Mouse (Mus musculus) layer of hippocampus, postnatal 14 days (tissue): ENCODE measurements around the gene Lrrc36. TPM values are rescaled to one million over a fixed set of nuclear protein-coding genes. Genes with fewer than 3 reads are reported as not detected.

Experiments used
- DNase-seq, 2 experiments: peaks; one replicate each; pipeline ENCODE4 v3.0.0; 2021 to 2022; ENCODE audit warnings: low spot score in 2 of 2, mixed read lengths in 1 of 2
- long read RNA-seq, 2 experiments: library from polyadenylated mRNA; stranded (forward); transcript quantifications; one replicate each; pipeline ENCODE4 v2.0.0; 2021
- total RNA-seq, 2 experiments: library from RNA; stranded (reverse); gene quantifications; 2 replicates each; pipeline ENCODE4 v1.2.3; 2021

The Lrrc36 gene
- under 1 TPM; 0.60 to 0.78 TPM for total RNA-seq
- long read RNA-seq, experiment 1: 0 reads
- long read RNA-seq, experiment 2, partial matches to known transcripts: 0 of 2 reads
- long read RNA-seq, experiment 2, other reads (novel, unspliced or antisense): 2 of 2 reads

DNA sequence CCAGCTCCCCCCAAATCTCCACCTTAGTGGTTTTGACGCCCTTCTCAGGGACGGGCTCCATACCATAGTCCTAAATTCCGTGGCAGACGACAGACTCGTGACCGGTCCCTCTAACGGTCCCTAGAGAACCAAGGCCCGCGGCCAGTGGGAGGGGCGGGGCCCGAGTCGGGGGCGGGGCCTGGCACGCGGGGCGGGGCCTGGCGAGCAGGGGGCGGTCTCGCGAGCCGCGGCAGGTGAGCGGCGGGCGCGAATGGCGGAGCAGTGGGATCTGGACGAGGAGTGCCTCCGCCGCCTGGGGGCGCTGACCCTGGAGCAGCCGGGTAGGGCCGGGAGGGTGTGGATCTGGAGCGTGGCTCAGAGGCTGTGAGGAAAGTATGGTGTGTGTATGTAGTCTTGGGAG, at the start of gene Lrrc36, which contains the start of gene Kctd19:
Gene Lrrc36 (plus strand): TSS at position 181 of the 400 bp plus-strand sequence.
Gene Kctd19 (minus strand): TSS at position 112 of the 400 bp plus-strand sequence.
- no peak for DNase-seq

DNA sequence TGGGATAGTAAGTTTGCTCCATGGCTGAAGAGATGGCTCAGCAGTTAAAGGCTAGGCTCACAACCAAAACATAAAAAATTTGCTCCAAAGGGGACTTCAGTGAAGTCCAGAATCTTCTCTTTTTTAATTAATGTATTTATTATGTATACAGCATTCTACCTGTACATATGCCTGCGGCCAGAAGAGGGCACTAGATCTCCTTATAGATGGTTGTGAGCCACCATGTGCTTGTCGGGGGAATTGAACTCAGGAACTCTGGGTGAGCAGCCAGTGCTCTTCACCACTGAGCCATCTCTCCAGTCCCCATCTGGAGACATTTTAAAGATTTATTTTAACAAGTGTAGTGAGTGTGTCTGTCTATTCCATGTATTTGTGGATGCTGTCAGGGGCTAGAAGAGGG, 46.3 kb upstream of the Lrrc36 start:
- no peak for DNase-seq

DNA sequence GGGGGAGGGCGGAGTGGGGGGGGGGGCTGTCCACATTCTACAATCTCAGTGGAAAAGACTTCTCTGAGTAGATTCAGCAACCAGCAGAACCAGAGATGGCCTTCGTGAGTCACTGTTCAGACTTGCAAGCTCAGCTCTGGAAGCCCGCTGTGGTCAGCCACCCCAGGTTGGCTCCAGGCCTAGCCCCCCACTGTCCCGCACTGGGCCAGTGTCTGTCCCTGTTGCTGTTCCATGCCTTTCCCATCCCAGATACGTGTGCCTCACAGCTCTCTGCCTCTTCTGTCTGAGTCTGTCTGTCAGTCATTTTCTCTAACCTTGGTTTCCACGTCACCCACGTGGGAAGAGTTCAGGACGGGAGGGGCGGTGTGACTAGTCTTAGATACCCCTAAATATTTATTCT, 40.9 kb upstream of the Lrrc36 start:
- DNase-seq: no peak

DNA sequence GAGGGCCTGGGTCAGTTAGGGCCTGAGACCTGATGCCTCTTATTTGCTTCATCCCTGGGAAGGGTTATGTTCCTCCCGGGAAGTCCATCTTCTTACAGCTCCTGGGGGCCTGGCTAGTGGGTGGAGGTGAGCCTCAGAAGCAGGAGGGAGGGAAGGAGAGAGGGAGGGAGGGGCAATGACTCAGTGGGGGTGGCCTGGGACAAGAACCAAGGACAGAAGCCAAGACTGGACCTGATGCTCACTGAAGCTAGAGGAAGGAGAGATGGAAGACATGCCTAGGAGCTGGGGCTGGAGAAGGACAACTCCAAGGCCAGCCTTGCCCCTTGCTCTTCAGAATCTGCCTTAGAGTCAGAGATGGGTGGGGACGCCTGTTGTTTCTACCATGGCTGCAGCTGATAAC, 40.3 kb upstream of the Lrrc36 start, which contains the start of gene Plekhg4:
Gene Plekhg4 (plus strand): TSS at position 243 of the 400 bp plus-strand sequence.
- DNase-seq: no peak

DNA sequence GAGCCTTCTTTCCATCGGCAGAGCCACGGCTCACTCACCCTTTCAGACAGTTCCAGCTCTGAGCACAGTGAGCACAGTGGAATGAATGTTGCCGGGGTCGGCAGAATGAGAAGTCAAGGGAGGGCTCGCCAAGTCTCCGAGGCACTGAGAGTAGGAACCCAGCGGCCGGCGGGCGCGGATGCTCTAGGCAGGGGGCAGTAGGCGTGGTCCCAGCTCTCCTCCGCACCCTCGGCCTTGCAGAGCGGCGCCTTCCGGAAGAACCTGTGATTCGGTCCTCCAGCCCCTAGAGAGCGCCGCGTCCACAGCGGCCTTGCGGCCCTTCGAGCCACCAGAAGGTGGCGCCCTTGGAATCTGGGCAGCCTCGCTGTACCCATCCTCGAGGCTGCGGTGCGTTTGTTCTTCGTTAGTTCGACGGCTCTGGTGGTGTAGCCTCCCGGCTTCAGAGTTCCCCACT, 38.8 kb upstream of the Lrrc36 start:
- no peak for DNase-seq

DNA sequence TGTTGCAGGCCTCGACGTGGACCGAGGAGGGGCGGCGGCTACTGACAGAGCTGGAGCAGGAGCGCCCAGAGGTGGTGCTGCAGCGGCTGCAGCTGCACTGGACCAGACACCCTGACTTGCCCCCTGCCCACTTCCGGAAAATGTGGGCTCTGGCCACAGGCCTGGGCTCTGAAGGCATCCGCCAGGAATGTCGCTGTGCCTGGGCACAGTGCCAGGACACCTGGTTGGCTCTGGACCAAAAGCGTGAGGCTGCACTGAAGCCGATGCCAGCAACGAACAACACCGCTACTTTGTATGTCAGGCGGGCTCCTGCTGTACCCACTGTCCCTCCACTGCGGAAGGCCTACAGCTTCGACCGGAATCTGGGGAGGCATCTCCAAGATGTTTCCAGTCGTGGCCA, 34.7 kb upstream of the Lrrc36 start:
- peak; percentile 25 to 40 for DNase-seq

DNA sequence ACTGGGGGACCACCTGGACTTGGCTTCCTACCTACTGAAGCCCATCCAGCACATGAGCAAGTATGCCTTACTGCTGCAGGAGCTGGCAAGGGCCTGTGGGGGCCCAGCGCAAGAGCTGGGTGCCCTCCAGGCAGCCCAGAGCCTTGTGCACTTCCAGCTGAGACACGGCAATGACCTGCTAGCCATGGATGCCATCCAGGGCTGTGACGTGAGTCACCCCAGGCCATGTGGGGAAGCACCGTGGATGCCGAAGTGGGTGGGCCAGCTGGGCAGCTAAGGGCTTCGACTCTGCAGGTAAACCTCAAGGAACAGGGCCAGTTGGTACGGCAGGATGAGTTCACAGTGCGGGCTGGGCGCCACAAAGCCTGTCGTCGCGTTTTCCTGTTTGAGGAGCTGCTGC, 33.1 kb upstream of the Lrrc36 start:
- no peak for DNase-seq

DNA sequence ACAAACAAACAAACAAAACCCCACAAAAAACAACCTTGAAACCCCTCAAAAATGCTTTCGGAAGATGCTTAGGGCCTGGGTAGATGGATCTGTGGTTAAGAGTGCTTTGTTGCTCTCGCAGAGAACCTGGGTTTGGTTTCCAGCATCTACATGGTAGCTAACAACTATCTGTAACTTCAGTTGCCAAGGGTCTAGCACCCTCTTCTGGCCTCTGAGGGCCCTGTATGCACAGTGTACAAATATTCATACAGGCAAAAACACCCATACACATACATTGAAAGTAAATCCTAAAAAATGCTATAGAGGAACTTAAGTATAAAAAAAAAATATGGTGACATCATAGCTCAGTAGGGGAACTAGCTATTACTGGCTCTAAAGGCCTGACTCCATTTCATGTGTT, 29.3 kb upstream of the Lrrc36 start:
- no peak for DNase-seq

DNA sequence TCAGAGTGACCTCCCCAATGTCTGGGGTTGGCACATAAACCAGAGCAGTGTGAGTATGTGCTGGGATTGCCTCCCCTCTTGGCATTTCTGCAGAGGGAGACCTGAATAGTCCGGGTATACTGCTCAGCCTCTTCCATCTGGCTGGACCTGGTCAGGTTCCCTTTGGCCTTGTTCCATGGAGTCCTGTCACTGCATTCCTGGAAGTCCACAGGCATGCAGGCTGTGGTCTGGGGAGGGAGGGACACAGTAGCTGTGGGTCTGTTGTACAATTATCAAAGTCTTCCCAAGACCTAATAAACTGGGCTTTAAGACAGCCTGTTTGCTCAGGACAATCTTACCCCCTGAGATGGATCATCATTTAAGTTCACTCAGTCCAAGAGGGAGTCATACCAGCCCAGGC, 26.2 kb upstream of the Lrrc36 start:
- no peak for DNase-seq

DNA sequence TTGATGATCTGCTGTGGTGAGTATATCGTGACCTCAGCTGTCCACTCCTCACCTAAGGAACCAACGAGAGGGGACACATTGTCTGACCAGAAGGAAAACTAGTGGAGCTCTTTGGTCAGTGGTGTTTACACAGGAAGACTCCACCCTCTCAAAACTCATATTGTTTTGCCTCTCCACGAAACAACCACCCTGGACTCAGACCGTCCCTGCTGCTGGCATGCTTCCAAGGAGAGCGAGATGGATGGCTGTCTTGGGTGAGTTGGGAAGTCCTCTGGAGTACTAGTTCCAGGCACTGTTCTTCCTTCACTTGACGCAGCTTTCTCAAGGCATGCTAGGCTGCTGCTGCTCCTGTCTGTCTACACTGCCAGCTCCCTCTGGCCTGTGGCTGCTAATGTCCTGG, 24.3 kb upstream of the Lrrc36 start:
- no peak for DNase-seq

DNA sequence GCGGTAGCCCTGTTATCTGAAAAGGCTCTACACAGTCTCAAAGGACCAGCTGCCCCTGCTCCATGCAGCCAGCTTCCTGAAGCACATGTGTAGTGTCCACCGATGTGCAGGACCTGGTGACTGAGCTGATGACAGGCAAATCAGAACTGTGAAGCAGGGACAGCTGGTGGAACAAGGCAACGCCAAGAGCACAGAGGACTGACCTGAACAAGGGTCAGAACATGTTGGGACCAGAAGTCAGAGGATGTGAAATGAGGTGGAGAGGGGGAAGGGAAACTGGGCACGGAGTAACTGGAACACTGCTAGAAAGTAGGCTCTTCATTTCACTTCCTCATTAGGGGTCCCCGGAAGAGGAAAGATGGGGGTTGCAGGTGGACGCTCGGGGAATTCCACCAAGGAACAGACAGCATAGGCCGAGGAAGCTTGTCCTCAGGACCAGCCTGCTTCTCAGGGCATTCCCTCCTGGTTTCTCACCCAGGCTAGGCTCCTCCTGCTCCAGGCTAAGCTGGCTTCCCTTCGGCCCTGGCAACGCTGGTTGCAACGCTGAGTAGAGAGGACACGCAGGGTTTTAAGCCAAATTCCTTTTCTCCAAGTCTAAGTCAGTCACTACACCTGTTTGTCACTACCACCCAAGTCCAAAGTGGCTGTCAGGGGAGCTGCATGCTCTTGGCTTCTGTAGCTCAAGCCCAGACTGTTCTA, 20.1 kb upstream of the Lrrc36 start:
- DNase-seq: no peak

DNA sequence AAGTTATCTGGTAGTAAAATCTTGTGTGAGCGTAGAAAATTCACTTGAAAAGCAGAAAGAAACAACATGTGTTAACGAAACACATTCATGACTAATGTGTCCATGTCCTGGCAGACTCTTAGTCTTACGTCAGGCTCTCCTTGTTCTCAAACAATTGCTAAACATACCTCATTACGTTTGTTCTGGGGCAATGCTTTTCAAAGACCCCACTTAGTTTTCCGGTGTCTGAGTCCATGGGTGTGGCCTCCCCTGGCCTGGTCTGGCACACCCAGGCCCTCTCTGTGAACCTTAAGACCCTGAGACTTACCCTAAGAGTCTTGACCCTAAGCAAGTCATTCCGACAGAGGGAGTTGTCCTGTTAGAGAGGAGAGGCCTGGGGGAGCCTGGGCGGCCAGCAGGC, 19.5 kb upstream of the Lrrc36 start:
- DNase-seq: no peak

DNA sequence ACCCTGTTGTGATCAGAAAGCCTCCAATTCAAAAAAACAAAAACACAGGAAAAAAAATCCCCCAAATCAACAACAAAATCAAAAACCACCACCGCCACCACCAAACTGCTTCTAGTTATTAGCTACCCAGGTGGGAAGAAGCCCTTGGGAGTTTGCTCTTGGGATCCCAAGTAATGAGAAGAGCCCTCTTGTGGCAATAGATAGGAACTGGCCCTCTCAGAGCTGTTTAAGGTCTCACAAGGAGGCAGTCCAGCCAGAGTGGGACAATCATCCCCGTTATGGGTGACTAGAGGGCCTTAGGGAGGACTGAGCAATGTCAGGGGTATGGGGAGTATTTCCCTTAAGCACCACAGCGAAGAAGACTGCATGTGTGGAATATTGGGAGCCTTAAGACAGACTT, 15.6 kb upstream of the Lrrc36 start:
- peak in 1 of 2 experiments; percentile 63 for DNase-seq

DNA sequence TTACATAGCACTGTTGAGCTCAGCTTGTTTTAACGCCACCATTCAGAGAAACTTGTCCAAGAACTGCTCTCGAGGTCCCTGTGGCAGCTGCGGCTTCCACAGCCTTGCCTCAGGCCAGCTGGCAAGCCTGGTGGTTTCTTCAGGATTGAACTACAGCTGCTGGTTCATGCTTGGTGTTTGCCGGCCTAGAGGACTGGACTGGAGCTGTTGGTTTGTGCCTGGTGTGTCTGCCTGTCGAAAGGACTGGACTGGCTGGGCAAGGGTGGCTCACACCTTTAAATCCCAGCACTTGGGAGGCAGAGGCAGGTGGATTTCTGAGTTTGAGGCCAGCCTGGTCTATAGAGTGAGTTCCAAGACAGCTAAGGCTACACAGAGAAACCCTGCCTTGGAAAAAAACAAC, 13.4 kb upstream of the Lrrc36 start:
- DNase-seq: no peak

DNA sequence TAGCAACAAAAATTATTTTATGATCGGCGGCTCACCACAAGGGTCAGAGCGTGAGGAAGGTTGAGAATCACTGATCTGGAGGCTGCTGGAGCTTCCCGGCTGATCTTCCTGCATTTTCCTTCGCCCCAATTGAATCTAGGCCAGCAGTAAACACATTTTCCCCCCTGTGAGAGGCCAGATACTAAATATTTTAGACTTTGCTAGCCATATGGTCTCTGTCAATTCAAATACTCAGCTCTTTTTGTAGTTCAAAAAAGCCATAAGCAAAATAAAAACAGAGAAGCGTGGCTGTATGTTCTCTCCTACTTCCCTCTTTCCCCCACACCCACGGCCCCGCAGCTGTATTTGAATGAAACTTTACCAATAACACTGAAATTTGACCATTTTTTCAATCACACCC, 9.9 kb upstream of the Lrrc36 start:
- no peak for DNase-seq

DNA sequence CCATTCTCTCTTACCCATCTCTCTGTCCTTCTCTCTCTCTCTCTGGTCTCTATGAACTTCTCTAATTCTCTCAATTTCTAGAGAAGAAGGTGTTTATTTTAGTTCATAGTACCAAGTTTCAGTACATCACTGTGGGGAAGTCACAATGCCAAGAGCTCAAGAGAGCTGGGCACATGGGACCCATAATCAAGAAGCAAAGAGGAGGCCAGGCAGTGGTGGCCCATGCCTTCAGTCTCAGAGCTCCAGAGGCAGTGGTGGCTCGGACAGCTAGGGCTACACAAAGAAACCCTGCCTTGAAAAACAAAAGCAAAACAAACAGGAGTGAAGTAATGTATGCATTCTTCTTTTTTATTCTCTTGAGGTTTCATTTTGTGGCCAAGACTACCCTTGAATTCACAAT, 8.9 kb upstream of the Lrrc36 start:
- no peak for DNase-seq

DNA sequence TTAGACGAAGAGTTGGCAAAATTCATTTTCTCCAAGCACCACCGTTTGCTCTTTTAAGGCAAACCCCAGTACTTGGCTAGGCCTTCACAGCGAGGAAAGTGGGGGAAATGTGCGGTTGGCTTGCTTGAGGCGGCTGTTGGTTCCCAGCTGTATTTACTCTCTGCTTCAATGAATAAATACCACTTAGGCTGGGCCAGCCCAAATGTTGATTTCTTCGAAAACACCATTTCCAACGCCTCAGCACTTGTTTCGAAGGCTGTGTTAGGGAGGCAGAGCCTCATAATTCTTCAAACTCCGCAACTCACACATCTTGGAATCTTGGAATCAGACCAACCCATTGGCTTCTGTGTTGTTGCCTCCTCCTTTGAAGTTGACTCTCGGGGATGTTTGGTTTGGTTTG, 7.0 kb upstream of the Lrrc36 start:
- DNase-seq: peak; percentile 21 to 25

DNA sequence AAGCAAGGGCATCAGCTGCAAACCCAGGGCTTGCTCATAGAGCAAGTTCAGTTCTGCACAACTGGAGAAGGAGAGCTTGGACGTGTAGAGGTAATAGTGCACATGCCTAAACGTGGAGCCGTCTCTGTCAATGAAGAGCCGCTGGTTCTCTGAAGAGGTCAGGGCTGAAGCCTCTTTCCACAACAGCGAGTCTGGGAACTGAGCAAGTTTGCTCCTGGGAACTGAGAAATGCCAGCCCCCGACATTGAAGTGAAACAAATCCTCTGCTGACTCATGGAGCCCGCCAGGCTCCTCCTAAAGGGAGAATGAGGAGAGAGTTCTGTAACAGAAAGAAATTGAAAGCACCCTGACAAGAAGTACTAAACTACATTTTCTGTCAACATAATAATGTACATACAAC, 5.0 kb upstream of the Lrrc36 start:
- no peak for DNase-seq

DNA sequence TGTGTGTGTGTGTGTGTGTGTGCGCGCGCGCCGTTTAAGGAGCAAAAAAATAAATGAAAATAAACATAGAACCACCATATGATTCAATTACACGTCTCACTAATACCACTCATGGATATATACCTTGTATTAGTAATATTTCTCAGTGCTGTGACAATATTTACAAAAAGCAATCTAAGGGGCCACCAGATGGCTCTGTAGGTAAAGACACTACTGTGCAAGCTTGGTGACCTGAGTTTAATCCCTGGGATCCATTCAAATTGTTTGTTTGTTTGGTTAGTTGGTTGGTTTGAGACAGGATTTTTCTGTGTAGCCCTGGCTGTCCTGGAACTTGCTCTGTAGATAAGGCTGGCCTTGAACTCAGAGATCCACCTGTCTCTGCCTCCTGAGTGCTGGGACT, 3.4 kb upstream of the Lrrc36 start:
- DNase-seq: no peak

DNA sequence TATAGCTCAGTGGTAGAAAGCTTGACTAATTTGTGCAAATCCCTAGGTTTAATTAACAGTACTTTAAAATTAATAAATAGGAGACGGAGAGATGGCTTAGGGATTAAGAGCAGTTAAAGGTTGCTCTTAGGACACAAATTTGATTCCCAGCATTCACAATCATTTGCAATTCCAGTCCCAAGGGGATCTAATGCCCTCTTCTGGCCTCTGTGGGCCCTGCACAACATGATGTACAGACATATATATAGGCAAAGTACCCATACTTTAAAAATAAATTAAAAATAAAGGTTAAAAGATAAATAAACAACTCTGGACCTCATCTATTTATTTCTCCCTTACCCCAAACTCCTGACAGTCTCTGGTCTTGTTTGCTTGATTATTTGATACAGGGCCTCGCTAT, 5.6 kb downstream of the Lrrc36 start:
- DNase-seq: no peak

DNA sequence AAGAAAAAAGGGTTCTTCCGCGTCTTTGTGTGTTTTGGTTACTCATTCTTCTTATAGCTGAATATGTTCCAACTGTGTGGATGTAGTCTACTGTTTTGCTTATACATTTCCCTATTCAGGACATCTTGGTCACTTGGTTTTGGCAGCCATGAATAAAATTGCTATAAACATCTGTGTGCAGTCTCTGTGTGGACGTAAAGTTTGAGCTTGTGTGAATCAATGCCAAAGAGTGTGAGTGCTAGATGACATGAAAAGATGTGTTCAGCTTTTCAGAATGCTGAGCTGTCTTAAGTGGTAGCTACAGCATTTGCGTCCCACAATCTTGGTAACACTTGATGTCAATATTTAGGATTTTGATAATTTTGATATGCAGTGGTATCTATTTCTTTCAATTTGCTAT, 6.4 kb downstream of the Lrrc36 start:
- no peak for DNase-seq

DNA sequence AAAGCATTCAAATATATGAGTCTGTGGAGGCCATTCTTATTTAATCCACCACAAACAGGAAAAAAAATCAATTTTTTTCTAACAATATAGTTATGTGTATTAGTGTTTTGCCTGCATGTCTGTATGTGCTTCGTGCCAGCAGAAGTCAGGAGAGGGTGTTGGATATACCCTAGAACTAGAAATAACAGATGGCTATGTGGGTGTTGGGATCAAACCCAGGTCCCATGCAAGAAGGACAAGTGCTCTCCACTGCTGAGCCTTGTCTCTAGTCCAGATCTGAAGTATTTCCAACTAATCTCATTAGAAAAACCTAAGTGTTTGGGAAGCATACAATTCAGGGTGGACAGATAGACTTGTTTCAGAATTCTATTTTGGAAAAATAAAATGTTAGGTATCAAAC, 8.6 kb downstream of the Lrrc36 start:
- no peak for DNase-seq

DNA sequence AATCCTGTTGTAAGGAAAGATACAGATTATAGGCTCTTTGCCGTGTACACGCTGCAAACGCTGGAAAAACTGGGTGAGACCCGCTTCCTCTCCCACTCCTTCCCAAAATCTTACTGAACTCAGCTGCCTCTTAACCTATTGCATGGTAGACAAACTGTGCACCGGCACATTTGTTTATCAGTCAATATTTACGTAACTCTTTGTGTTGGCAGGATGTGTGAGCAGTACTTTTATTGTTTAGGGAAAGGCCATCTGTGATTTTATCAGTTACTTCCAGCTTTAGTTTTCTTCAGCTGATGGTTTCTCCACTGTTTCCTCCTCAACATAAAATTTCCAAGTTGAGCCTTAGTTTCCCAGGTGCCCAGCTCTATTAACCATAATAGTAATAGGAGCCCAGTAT, 13.5 kb downstream of the Lrrc36 start:
- no peak for DNase-seq
